Mouse (Mus musculus) stomach, embryonic 15.5 days (tissue): ENCODE measurements around the gene Asrgl1. TPM values are rescaled to one million over a fixed set of nuclear protein-coding genes. Genes with fewer than 3 reads are reported as not detected.

Experiments used
- ATAC-seq: fragments of 200-750 bp; cut with Nextera tagmentation; 2 replicates; pipeline ENCODE4 v1.8.0; 2017; ENCODE audit warnings: low read depth, moderate number of reproducible peaks, moderate TSS enrichment; ENCODE audit not compliant: insufficient read depth, low FRiP score
- H3K27ac ChIP-seq: fragments of 300-500 bp; sonication (generic); 2 replicates; pipeline ENCODE4 v1.5.1; 2015; ENCODE audit warnings: mild to moderate bottlenecking, inconsistent platforms
- H3K27me3 ChIP-seq: fragments of 300-500 bp; sonication (generic); replicated peaks from 2 replicates; pipeline ENCODE4 v1.6.1; 2015; ENCODE audit warnings: inconsistent platforms
- H3K36me3 ChIP-seq: fragments of 300-500 bp; sonication (generic); 2 replicates; pipeline ENCODE4 v1.6.1; 2015; ENCODE audit warnings: inconsistent platforms
- H3K4me1 ChIP-seq: fragments of 300-500 bp; sonication (generic); 2 replicates; pipeline ENCODE4 v1.6.1; 2015; ENCODE audit warnings: inconsistent platforms
- H3K4me2 ChIP-seq: fragments of 300-500 bp; sonication (generic); 2 replicates; pipeline ENCODE4 v1.6.1; 2015; ENCODE audit warnings: mild to moderate bottlenecking, inconsistent platforms
- H3K4me3 ChIP-seq: fragments of 300-500 bp; sonication (generic); replicated peaks from 2 replicates; pipeline ENCODE4 v1.5.1; 2015; ENCODE audit warnings: inconsistent platforms
- H3K9ac ChIP-seq: fragments of 300-500 bp; sonication (generic); 2 replicates; pipeline ENCODE4 v1.6.1; 2015; ENCODE audit warnings: inconsistent platforms
- H3K9me3 ChIP-seq: fragments of 300-500 bp; sonication (generic); 2 replicates; pipeline ENCODE4 v1.6.1; 2016; ENCODE audit warnings: inconsistent platforms
- WGBS: fragments of 180-500 bp; shearing (Covaris S2); methylation state at CpG from one replicate; pipeline ENCODE4 v1.1.7; 2015; 5-methylcytosine and 5-hydroxymethylcytosine counted together
- polyA plus RNA-seq: library from polyadenylated mRNA; unstranded; fragments of >200 nt; fragmentation: Nextera tagmentation; extraction: Ambion mirVana; gene quantifications from 2 replicates; pipeline ENCODE4 v1.2.1, GENCODE M21; 2015

The Asrgl1 gene
- polyA plus RNA-seq, 1 experiment from 2014 or later, result 16.4 TPM

DNA sequence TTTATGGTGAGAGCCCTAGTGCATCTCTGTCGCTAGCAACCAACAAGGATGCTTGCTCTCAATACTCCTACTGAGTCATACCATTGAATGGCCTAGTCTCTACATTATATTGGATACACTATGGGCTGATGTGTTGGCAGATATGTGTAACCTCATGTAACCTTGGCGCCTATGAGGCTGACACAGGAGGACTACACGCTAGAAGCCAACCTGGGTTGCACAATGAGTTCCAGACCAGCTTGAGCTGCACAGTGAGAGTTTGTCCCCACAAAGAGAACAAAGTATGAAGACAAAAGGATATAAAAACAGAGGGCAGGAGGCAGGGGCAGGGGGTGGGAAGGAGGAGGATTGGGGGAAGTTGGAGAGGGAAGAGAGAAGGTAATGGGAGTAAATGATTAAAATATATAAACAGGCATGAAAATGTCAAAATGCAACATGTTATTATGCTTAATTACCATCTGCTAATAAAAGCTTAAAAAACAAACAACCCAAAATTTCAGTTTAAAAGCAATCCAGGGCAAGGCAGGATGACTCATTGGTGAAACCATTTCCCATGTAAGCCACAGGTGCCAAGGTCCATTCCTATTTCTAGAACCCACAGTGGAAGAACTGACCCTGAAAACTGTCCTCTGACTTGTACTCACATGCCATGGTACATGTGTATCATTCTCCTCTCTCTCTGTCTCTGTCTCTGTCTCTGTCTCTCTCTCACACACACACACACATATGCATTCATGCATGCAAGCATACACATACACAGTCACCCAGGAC lies 15.6 kb downstream of the Asrgl1 start:
- no peak for ATAC-seq
- H3K4me1 ChIP-seq, result no peaks in the 10 kb centered on the region
- H3K27me3 ChIP-seq, result no peaks in the 10 kb centered on the region
- H3K9me3 ChIP-seq, result no peaks in the 10 kb centered on the region
- 85% methylated on average over 3 of the region's 3 CpGs for WGBS
- no peak overlapping the region for H3K4me3 ChIP-seq
- H3K27ac ChIP-seq, result no peak overlapping the region
- no peaks in the 10 kb centered on the region for H3K36me3 ChIP-seq
- no peak overlapping the region for H3K4me2 ChIP-seq
- no peak overlapping the region for H3K9ac ChIP-seq

DNA sequence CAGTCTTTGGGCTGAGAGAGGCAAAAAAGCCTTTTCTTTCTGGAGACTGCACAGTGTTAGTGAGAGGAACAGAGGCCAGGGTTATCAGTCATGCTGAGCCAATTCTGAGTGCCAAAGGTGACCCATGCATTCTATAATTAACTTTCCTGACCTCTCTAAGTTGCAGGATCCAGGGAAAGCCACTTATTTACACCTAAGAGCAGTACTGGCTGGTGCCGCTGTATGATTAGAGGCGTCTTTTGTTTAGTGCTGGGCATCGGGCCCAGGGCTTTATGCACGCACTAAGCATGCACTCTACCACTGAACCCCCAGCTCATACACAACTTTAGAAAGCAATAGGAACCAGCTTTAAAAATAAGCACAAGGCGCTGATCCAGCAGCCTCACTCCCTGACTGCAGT lies 18.2 kb downstream of the Asrgl1 start:
- Histone ChIP-seq H3K9ac (no peak overlapping the region), H3K27me3 (no peaks in the 10 kb centered on the region), H3K4me2 (no peak overlapping the region), H3K36me3 (no peaks in the 10 kb centered on the region), H3K4me3 (no peak overlapping the region), H3K9me3 (no peaks in the 10 kb centered on the region), H3K4me1 (no peaks in the 10 kb centered on the region), H3K27ac (no peak overlapping the region)
- WGBS, result 70% methylated on average over 5 of the region's 5 CpGs
- ATAC-seq, result no peak

DNA sequence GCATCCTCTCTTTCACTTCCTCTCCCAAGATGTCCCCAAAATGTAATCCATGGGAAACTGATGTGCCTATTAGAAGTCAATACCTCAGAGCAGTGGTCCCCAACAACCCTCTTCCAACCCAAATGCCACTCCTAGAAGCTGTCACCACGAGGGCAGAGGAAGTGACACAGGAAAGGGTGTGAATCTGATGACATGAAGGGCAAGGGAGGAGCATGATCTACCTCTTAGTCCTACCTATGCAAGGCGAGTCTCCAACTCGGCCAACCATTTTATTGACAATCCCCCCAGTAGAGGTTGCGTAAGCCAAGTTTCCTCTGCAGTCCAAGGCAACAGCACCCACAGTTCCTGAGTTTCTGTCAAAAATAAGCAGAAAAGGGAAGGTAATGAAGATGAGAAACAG lies 19.2 kb downstream of the Asrgl1 start:
- no peaks in the 10 kb centered on the region for H3K27me3 ChIP-seq
- H3K4me3 ChIP-seq, result no peak overlapping the region
- no peaks in the 10 kb centered on the region for H3K9me3 ChIP-seq
- H3K4me1 ChIP-seq, result no peaks in the 10 kb centered on the region
- H3K36me3 ChIP-seq, result no peaks in the 10 kb centered on the region
- WGBS, result 73% methylated on average over 4 of the region's 4 CpGs
- H3K27ac ChIP-seq, result no peak overlapping the region
- ATAC-seq, result no peak
- H3K4me2 ChIP-seq, result no peak overlapping the region
- H3K9ac ChIP-seq, result no peak overlapping the region

DNA sequence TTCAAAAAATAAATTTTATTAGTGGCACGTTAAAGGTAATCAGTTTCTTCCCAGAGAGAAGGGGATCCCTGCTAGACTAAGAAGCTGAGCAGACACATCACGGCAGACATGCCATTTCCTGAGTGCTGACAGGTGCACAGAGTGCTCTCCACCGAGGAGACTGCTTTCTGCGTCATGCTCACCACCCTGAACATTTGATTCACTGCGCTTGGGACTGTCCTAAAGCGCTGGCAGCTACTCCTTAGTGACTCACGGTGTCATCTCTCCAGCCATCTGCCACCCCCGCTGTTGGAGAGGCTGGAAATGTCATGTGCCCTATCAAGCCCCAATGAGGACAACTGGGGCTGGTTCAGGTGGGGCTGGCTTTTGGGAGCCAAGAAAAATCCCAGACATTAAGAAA lies 23.4 kb downstream of the Asrgl1 start:
- ATAC-seq, result no peak
- Histone ChIP-seq H3K9ac (no peak overlapping the region), H3K4me3 (no peak overlapping the region), H3K27me3 (no peaks in the 10 kb centered on the region), H3K4me2 (no peak overlapping the region), H3K9me3 (no peaks in the 10 kb centered on the region), H3K4me1 (peaks cover 5% of the 10 kb centered on the region), H3K36me3 (no peaks in the 10 kb centered on the region), H3K27ac (no peak overlapping the region)
- 67% methylated on average over 8 of the region's 8 CpGs for WGBS

DNA sequence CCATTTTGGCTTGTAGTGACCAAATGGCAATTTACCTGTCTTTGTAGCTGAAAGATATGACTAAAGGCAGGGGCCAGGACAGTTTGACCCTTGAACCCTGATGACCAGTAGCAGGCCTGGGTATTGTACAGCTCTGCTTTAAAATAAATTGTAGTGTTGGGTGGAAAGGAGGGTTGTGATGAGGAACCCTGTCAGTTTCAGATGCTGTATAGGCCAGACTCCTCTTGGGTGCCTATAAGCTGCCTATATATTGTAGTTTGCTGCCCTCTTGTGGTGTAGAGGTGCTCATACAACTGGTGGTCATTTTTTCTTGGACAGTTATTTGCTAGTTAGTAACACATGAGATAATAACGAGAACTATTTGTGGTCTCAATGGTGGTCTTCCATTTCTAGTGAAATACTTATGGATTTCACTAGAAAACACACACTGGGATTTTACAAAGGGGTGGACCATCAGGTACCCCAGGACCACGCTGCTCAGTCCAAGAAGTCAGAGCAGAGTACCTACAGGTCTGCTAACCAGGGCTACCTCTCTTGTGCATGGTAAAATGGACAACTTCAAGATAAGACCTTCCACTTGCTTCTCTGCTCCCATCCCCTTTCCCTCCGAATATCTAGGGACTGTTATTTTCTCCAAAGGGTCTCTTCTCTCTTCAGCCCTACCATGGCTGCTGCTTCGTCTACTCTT lies 25.1 kb downstream of the Asrgl1 start:
- Histone ChIP-seq H3K27me3 (no peaks in the 10 kb centered on the region), H3K27ac (no peak overlapping the region), H3K4me2 (no peak overlapping the region), H3K36me3 (no peaks in the 10 kb centered on the region), H3K9ac (no peak overlapping the region), H3K4me3 (no peak overlapping the region), H3K9me3 (no peaks in the 10 kb centered on the region), H3K4me1 (peaks cover 16% of the 10 kb centered on the region)
- 46% methylated on average over 4 of the region's 4 CpGs for WGBS
- ATAC-seq, result peak; percentile 61

GRCm38 (mm10) chr19:9108536-9108935 lies 26.9 kb downstream of the Asrgl1 start:
- WGBS, result 81% methylated on average over 1 of the region's 1 CpGs
- no peak for ATAC-seq

GRCm38 (mm10) chr19:9107379-9107755 lies 28.1 kb downstream of the Asrgl1 start:
- 56% methylated on average over 1 of the region's 1 CpGs for WGBS
- H3K27me3 ChIP-seq, result no peaks in the 10 kb centered on the region
- H3K9me3 ChIP-seq, result no peaks in the 10 kb centered on the region
- no peak overlapping the region for H3K4me3 ChIP-seq
- H3K27ac ChIP-seq, result peak overlapping the region; percentile 72
- no peaks in the 10 kb centered on the region for H3K36me3 ChIP-seq
- peaks cover 19% of the 10 kb centered on the region for H3K4me1 ChIP-seq
- H3K9ac ChIP-seq, result no peak overlapping the region
- ATAC-seq, result peak; percentile 37; the same call in 1 of the 2 replicates
- H3K4me2 ChIP-seq, result no peak overlapping the region

More at GRCm38 (mm10) chr19:9108536-9108935, 26.9 kb downstream of the Asrgl1 start:
- no peak overlapping the region for H3K27ac ChIP-seq
- no peak overlapping the region for H3K9ac ChIP-seq
- H3K4me3 ChIP-seq, result no peak overlapping the region
- no peak overlapping the region for H3K4me2 ChIP-seq
- H3K4me1 ChIP-seq, result peaks cover 19% of the 10 kb centered on the region
- no peaks in the 10 kb centered on the region for H3K27me3 ChIP-seq
- H3K36me3 ChIP-seq, result no peaks in the 10 kb centered on the region
- H3K9me3 ChIP-seq, result no peaks in the 10 kb centered on the region

DNA sequence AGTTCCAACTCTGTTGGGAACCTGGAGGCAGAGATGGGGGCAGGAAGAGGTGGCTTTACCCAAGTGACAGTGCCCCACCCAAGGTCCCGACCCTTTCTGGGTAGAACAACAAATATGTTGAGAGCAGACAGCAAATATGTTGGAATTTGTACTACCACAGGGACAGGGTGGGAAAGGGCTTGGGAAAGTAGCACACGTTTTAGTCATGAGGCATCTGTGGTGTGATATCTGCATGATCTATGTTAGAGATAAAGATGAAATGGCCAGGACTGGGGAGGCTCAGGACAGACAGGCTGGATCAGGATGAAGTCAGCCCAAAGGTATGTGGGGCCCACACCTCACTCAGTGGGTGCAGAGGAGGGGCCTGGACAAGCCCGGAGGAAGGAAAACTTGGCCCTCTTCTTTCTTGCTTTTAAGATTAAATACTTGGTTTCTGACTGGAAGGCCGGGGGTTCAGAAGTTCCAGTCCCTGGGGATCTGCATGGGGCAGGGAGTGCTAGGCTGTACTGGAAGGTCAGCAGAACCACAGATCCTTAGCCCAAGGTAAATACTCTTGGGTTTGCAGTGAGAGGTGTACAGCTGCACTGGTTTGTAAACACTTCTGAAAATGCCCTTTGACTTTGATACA lies 28.6 kb downstream of the Asrgl1 start:
- ATAC-seq, result peak; percentile 68
- WGBS, result 19% methylated on average over 4 of the region's 4 CpGs
- H3K4me2 ChIP-seq, result no peak overlapping the region
- H3K9me3 ChIP-seq, result no peaks in the 10 kb centered on the region
- no peak overlapping the region for H3K4me3 ChIP-seq
- no peaks in the 10 kb centered on the region for H3K36me3 ChIP-seq
- peaks cover 19% of the 10 kb centered on the region for H3K4me1 ChIP-seq
- no peaks in the 10 kb centered on the region for H3K27me3 ChIP-seq
- peak overlapping the region; percentile 72 for H3K27ac ChIP-seq
- H3K9ac ChIP-seq, result no peak overlapping the region

DNA sequence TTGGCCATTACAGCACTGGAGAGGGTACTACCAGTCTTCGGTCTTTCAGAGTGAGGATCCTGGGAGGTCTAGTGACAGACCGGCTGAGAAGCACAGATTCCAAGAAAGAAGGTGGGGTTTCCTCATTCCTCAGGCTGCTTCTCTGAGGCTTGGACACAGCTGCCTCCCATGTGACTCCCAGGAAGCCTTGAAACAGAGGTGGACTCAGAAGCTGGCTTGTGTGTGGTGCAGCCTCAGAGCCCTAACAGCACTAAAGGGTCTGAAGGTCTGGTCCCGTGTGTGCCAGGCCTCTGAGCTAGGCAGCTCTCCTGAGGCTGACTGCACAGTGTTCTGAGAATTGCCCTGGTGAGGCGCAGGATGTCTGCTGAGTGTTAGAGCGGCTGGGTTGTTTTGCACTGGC lies 29.3 kb downstream of the Asrgl1 start:
- no peaks in the 10 kb centered on the region for H3K9me3 ChIP-seq

DNA sequence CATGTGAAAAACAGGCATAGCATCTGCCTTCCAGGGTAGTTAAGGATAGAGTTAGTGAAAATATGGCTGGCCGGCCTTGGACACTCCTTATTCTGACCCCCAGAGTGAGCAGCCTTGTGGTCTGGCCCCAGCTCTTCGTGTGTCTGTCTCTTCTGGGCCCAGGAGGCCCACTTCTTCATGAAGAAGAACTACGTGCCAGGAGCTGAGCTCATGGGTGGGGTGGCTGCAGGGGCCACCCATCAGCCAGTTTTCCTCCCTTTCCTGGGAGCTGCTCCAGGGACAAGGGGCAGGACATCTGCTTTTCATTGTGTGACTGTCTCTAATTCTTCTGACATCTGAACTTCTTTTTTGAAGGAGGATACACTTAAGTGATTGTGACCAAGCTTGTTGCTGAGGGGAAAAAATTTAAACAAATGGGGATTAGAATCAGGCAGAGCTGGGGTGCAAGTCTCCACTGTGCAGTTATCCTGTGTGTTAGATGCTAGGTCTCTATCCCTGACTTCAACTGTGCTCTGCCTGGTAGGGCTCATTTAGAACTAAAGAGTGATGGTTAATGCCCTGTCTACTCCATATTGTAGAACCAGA lies 30.2 kb downstream of the Asrgl1 start:
- Histone ChIP-seq H3K9ac (no peak overlapping the region), H3K4me1 (peaks cover 19% of the 10 kb centered on the region), H3K4me2 (no peak overlapping the region), H3K36me3 (no peaks in the 10 kb centered on the region), H3K27me3 (no peaks in the 10 kb centered on the region), H3K4me3 (no peak overlapping the region), H3K27ac (no peak overlapping the region), H3K9me3 (no peaks in the 10 kb centered on the region)
- WGBS, result 63% methylated on average over 3 of the region's 3 CpGs
- no peak for ATAC-seq

More for the DNA sequence above, 29.3 kb downstream of the Asrgl1 start:
- 45% methylated on average over 5 of the region's 5 CpGs for WGBS
- peak; percentile 10; the same call in 1 of the 2 replicates for ATAC-seq
- peaks cover 19% of the 10 kb centered on the region for H3K4me1 ChIP-seq
- no peak overlapping the region for H3K4me2 ChIP-seq
- no peak overlapping the region for H3K4me3 ChIP-seq
- H3K9ac ChIP-seq, result no peak overlapping the region
- H3K27me3 ChIP-seq, result no peaks in the 10 kb centered on the region
- no peaks in the 10 kb centered on the region for H3K36me3 ChIP-seq
- H3K27ac ChIP-seq, result peak overlapping the region; percentile 72

DNA sequence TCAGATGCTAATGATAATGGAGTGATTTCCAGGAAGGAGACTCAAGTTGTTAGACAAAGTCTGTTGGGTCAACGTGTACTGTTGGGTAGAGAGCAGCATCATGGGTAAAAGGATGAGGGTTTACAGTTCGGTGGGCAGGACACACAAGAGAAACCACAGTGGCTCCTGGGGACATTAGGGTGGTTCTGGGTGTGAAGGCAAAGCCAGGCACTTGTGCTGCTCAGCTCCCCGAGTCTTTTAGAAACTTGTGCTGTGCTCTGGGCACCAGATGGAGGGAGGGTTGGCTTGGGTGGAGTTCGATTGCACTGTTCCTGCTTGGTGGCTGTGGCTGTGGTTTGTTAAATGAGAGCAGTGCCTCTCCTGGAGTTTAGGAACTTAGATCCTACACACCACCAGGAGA lies 31.4 kb downstream of the Asrgl1 start:
- WGBS, result 81% methylated on average over 4 of the region's 4 CpGs
- Histone ChIP-seq H3K4me1 (peaks cover 19% of the 10 kb centered on the region), H3K27ac (no peak overlapping the region), H3K27me3 (no peaks in the 10 kb centered on the region), H3K9ac (no peak overlapping the region), H3K36me3 (no peaks in the 10 kb centered on the region), H3K4me2 (no peak overlapping the region), H3K9me3 (no peaks in the 10 kb centered on the region), H3K4me3 (no peak overlapping the region)
- no peak for ATAC-seq

DNA sequence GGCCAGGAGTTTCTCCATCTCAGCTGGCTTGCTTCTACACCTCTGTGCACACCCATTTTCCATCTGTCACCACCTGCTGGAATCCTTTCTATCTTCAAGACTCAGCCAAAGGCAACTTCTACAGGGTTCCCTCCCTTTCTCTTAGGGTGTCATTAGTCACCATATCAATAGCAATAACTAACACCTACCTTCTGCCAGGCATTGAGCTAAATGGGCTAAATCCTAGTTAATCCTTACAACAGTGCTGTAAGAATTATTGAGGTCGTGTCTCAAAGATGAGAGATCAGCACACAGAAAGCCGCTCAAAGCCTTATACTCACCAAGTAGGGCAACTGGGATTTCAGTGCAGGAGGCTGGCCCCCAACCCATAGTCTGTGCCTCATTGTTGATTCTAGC lies 34.4 kb downstream of the Asrgl1 start:
- no peak overlapping the region for H3K4me2 ChIP-seq
- peaks cover 4% of the 10 kb centered on the region; the same call in 1 of the 2 replicates for H3K4me1 ChIP-seq
- no peak overlapping the region for H3K4me3 ChIP-seq
- WGBS, result 62% methylated on average over 2 of the region's 2 CpGs
- no peaks in the 10 kb centered on the region for H3K36me3 ChIP-seq
- no peaks in the 10 kb centered on the region for H3K9me3 ChIP-seq
- H3K9ac ChIP-seq, result no peak overlapping the region
- H3K27ac ChIP-seq, result no peak overlapping the region
- ATAC-seq, result no peak
- H3K27me3 ChIP-seq, result no peaks in the 10 kb centered on the region
